Mouse (Mus musculus) ES-Bruce4 (cell line): ENCODE data around the gene Thpo.

ENCODE experiments used
- CTCF ChIP-seq: IDR thresholded peaks from one replicate; pipeline ENCODE4 v1.8.1; 2011; ENCODE audit warnings: low read depth, low read length
- EP300 ChIP-seq: IDR thresholded peaks from 2 replicates; pipeline ENCODE4 v1.6.1; 2011; ENCODE audit warnings: low read depth, low read length; ENCODE audit not compliant: insufficient read depth
- POLR2A ChIP-seq: IDR thresholded peaks from one replicate; pipeline ENCODE4 v1.8.1; 2011; ENCODE audit warnings: low read length; ENCODE audit not compliant: insufficient read depth

DNA sequence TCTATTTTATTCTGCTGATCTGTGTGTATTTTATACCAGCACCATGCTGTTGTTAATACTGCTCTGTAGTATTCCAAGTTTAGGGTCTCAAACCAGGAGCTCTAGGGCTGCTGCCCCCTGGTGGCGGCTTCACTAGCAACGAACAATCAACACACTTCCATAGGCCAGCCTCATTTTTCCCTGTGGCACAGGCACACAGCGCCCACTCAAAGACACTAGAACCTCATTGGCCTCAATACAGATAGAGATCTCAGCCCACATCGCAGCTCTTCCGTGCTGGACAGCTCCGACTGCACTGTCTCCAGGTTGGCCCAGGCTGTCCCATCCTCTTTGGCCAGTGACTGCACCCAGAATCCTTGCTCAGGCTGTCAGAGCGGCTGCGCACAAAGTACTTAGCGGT, 30.9 kb upstream of the Thpo start:
- TF ChIP-seq CTCF (peak; percentile 70), EP300 (no peak), POLR2A (no peak)
